Comparison of ENCODE assay signal across 9 mouse cellular contexts in the genomic region with DNA sequence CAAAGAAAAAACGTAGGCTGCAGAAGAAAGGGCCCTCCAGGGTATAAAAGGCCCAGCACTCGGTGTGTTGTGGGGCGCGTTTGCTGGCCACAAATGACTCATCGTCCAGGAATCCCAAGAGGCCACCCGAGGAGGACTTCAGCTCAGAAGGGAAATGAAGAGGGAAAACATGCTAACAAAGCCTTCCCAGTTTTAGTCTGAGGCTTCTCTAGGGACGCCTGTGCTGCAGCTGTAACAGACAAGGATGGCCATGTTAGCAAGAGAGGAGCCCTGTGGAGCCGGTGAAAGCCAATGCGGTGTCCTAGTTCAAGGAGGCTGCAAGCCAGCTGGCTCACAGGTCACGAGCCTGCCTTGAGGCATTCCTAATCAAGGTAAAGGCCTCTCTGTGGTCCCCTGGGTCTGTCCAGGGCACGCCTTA. TPM values are rescaled to one million over a fixed set of nuclear protein-coding genes. Genes with fewer than 3 reads are reported as not detected.
DNase-seq lines count a peak whose midpoint lies in the region; ATAC-seq and TF ChIP-seq lines count a peak whose summit lies in the region.
"Had no signal": no experiment of that assay in that cellular context is flagged by ENCODE, and none has a peak within 500 bp of the region (broad histone marks: within the 10 kb centered on the region; RNA-seq: fewer than 3 reads in every experiment).

No protein-coding gene starts in this region.

- H3K9me3 ChIP-seq in heart, embryonic 16.5 days (replicated peaks; ENCODE audit: control insufficient read depth, low read length) = no peaks in the 10 kb centered on the region
- no peaks in the 10 kb centered on the region for H3K9me3 ChIP-seq in midbrain, embryonic 13.5 days
- no peaks in the 10 kb centered on the region for H3K9me3 ChIP-seq in stomach, postnatal 0 days (ENCODE audit: control insufficient read depth, low read length)

- peak; percentile 79 for ATAC-seq in heart, embryonic 16.5 days (replicated peaks; ENCODE audit: extremely low read depth, insufficient read depth, low FRiP score)
- peak; percentile 75 for ATAC-seq in midbrain, embryonic 13.5 days
- ATAC-seq in stomach, postnatal 0 days (ENCODE audit: low FRiP score, low TSS enrichment) = peak; percentile 86

- peak; percentile 80 for DNase-seq in adrenal gland, postnatal 14 days
- peak; percentile 65 for DNase-seq in fibroblast of lung, adult 2 months (ENCODE audit: low read depth)
- DNase-seq in kidney, postnatal 14 days = peak; percentile 59
- peak; percentile 64 for DNase-seq in stomach, postnatal 0 days (ENCODE audit: low spot score)
- DNase-seq in thymus, postnatal 25 days = no peak

- H3K79me3 ChIP-seq in C2C12 (ENCODE audit: low read depth) = no peaks in the 10 kb centered on the region

- no peaks in the 10 kb centered on the region for H3K27me3 ChIP-seq in C2C12 (ENCODE audit: control insufficient read depth, insufficient read depth, insufficient read length)
- H3K27me3 ChIP-seq in heart, embryonic 16.5 days (ENCODE audit: control insufficient read depth, insufficient read depth, low read length) = no peaks in the 10 kb centered on the region
- H3K27me3 ChIP-seq in midbrain, embryonic 13.5 days = peaks cover 5% of the 10 kb centered on the region; the same call in 1 of the 2 replicates
- no peaks in the 10 kb centered on the region for H3K27me3 ChIP-seq in stomach, postnatal 0 days (ENCODE audit: control insufficient read depth, insufficient read depth, low read length)

- 7% methylated on average over 11 of the region's 11 CpGs for WGBS in heart, embryonic 16.5 days
- WGBS in midbrain, embryonic 13.5 days = 5% methylated on average over 11 of the region's 11 CpGs
- 14% methylated on average over 11 of the region's 11 CpGs for WGBS in stomach, postnatal 0 days

- peak overlapping the region; percentile 76 for H3K9ac ChIP-seq in heart, embryonic 16.5 days (ENCODE audit: low read length)
- no peak overlapping the region for H3K9ac ChIP-seq in midbrain, embryonic 13.5 days (replicated peaks)
- H3K9ac ChIP-seq in stomach, postnatal 0 days (ENCODE audit: low read length) = peak overlapping the region; percentile 43
- H3K9ac ChIP-seq: liver, embryonic 14.5 days had no signal

- no peak for TF ChIP-seq EP300 in stomach, postnatal 0 days (optimal IDR thresholded peaks at IDR 0.05)

- no peaks in the 10 kb centered on the region for H3K36me3 ChIP-seq in C2C12 (ENCODE audit: control insufficient read depth, insufficient read depth)
- H3K36me3 ChIP-seq in heart, embryonic 16.5 days (ENCODE audit: control insufficient read depth, insufficient read depth) = no peaks in the 10 kb centered on the region
- no peaks in the 10 kb centered on the region for H3K36me3 ChIP-seq in midbrain, embryonic 13.5 days
- no peaks in the 10 kb centered on the region for H3K36me3 ChIP-seq in stomach, postnatal 0 days (ENCODE audit: control insufficient read depth, insufficient read depth, low read length)

- H3K79me2 ChIP-seq in C2C12 (ENCODE audit: control insufficient read depth, insufficient read depth) = peaks cover under 1% of the 10 kb centered on the region

- no peak overlapping the region for H3ac ChIP-seq in C2C12 (ENCODE audit: control insufficient read depth, insufficient read length, low read depth)

- peak overlapping the region; percentile 53 for H3K4me2 ChIP-seq in heart, embryonic 16.5 days (ENCODE audit: low read depth, low read length)
- peak overlapping the region; percentile 28; the same call in 1 of the 2 replicates for H3K4me2 ChIP-seq in midbrain, embryonic 13.5 days (replicated peaks)
- peak overlapping the region; percentile 32 for H3K4me2 ChIP-seq in stomach, postnatal 0 days (replicated peaks; ENCODE audit: low read depth)

- H3K27ac ChIP-seq in heart, embryonic 16.5 days (ENCODE audit: low read length) = peak overlapping the region; percentile 98
- peak overlapping the region; percentile 74 for H3K27ac ChIP-seq in midbrain, embryonic 13.5 days
- H3K27ac ChIP-seq in stomach, postnatal 0 days (replicated peaks) = peak overlapping the region; percentile 91
- H3K27ac ChIP-seq: liver, embryonic 14.5 days had no signal

- peak overlapping the region; percentile 12 for H3K4me3 ChIP-seq in C2C12 (ENCODE audit: insufficient read depth, poor library complexity, severe bottlenecking)
- H3K4me3 ChIP-seq in heart, embryonic 16.5 days (ENCODE audit: low read length) = peak overlapping the region; percentile 17
- H3K4me3 ChIP-seq in midbrain, embryonic 13.5 days (replicated peaks) = no peak overlapping the region
- H3K4me3 ChIP-seq in stomach, postnatal 0 days (ENCODE audit: low read depth, low read length) = no peak overlapping the region

- H3K4me1 ChIP-seq in heart, embryonic 16.5 days (ENCODE audit: control insufficient read depth, insufficient read depth, low read length) = peaks cover 25% of the 10 kb centered on the region
- peaks cover 11% of the 10 kb centered on the region for H3K4me1 ChIP-seq in midbrain, embryonic 13.5 days (replicated peaks)
- H3K4me1 ChIP-seq in stomach, postnatal 0 days (replicated peaks; ENCODE audit: control insufficient read depth, insufficient read depth) = 0 out of 2 replicates have a peak, but pooled peaks cover 2% of the 10 kb centered on the region

- no peak for TF ChIP-seq CTCF in C2C12 (IDR thresholded peaks at IDR 0.05; ENCODE audit: control insufficient read depth, insufficient read depth, insufficient read length)
- no peak for TF ChIP-seq CTCF in stomach, postnatal 0 days (IDR thresholded peaks at IDR 0.05; ENCODE audit: low read depth)

TF ChIP-seq in C2C12, 6 proteins besides CTCF, POLR2A, EP300 and RAD21:
- TF ChIP-seq USF1 (IDR thresholded peaks at IDR 0.05; ENCODE audit: low read depth) (no peak), FOSL1 (IDR thresholded peaks at IDR 0.05; ENCODE audit: insufficient read depth, low read length, poor library complexity, severe bottlenecking) (peak; percentile 86), MAX (IDR thresholded peaks at IDR 0.05) (peak; percentile 86)

RNA-seq across cellular contexts. Expression of a gene that starts 6.0 kb away (rescaled TPM):
- 0.33 TPM for polyA plus RNA-seq in C2C12 (2012; fragmentation: generic; extraction: Trizol)
- 0.78 and 1.7 TPM in 2 replicates for total RNA-seq in adrenal gland, postnatal 14 days (2021)
- polyA plus RNA-seq in heart, embryonic 16.5 days (2015; fragmentation: Nextera tagmentation; extraction: Ambion mirVana) = 1.00 and 1.7 TPM in 2 replicates
- polyA plus RNA-seq in midbrain, embryonic 13.5 days (2015; fragmentation: Nextera tagmentation; extraction: Ambion mirVana) = 0.71 TPM in 1 of 2 replicates, not detected in the other
- polyA plus RNA-seq in stomach, postnatal 0 days (2015; fragmentation: Nextera tagmentation; extraction: Ambion mirVana) = 3.0 and 4.0 TPM in 2 replicates

RNA-seq across cellular contexts. Expression of a gene that starts 6.1 kb away (rescaled TPM):
- 441 TPM for polyA plus RNA-seq in C2C12 (2012; fragmentation: generic; extraction: Trizol)
- total RNA-seq in adrenal gland, postnatal 14 days (2021) = 409 and 424 TPM in 2 replicates
- 453 and 471 TPM in 2 replicates for polyA plus RNA-seq in heart, embryonic 16.5 days (2015; fragmentation: Nextera tagmentation; extraction: Ambion mirVana)
- 49.5 and 57.5 TPM in 2 replicates for polyA plus RNA-seq in midbrain, embryonic 13.5 days (2015; fragmentation: Nextera tagmentation; extraction: Ambion mirVana)
- polyA plus RNA-seq in stomach, postnatal 0 days (2015; fragmentation: Nextera tagmentation; extraction: Ambion mirVana) = 168 and 186 TPM in 2 replicates

RNA-seq across cellular contexts. Expression of a gene that starts 39.8 kb away (rescaled TPM):
- not detected for polyA plus RNA-seq in C2C12 (2012; fragmentation: generic; extraction: Trizol)
- 0.23 TPM in 1 of 2 replicates, not detected in the other for total RNA-seq in adrenal gland, postnatal 14 days (2021)
- 0.27 and 0.35 TPM in 2 replicates for polyA plus RNA-seq in heart, embryonic 16.5 days (2015; fragmentation: Nextera tagmentation; extraction: Ambion mirVana)
- polyA plus RNA-seq in midbrain, embryonic 13.5 days (2015; fragmentation: Nextera tagmentation; extraction: Ambion mirVana) = 0.52 and 0.71 TPM in 2 replicates
- 0.33 and 0.34 TPM in 2 replicates for polyA plus RNA-seq in stomach, postnatal 0 days (2015; fragmentation: Nextera tagmentation; extraction: Ambion mirVana)

Comparison
In these comparisons a context has a peak if more than half of its experiments do, and no peak if none do; other contexts are left out.
1. H3K4me3 ChIP-seq: peak in C2C12 (single experiment) and heart, embryonic 16.5 days (single experiment); none in midbrain, embryonic 13.5 days (single experiment) and stomach, postnatal 0 days (single experiment).
2. Peak in every context shown above with its lines, with median percentiles within 50 percentile points of each other: ATAC-seq, H3K27ac ChIP-seq and H3K4me2 ChIP-seq.